Mouse (Mus musculus): ENCODE data around the gene Susd1.

GRCm38 (mm10) chr4:59426429-59426828 lies 12.0 kb downstream of the Susd1 start:
- TF ChIP-seq CTCF (IDR thresholded peaks at IDR 0.05; ENCODE audit: low read depth) (no peak), EP300 (IDR thresholded peaks at IDR 0.05; ENCODE audit: low read depth) (no peak)

All from liver, embryonic 14.5 days (tissue).